Mouse (Mus musculus) embryonic facial prominence, embryonic 13.5 days (tissue): ENCODE data around the gene Hoxb1. TPM values are rescaled to one million over a fixed set of nuclear protein-coding genes. Genes with fewer than 3 reads are reported as not detected.
A peak's percentile ranks its signal among the peaks of the same experiment; 100 is the strongest.

Source experiments
- ATAC-seq: fragments of 200-750 bp; cut with Nextera tagmentation; 2 replicates; pipeline ENCODE4 v1.8.0; 2017; ENCODE audit warnings: low read depth; ENCODE audit not compliant: insufficient number of reproducible peaks, insufficient read depth, low FRiP score, low TSS enrichment
- H3K27ac ChIP-seq: fragments of 300-500 bp; sonication (generic); 2 replicates; pipeline ENCODE4 v1.5.1; 2015; ENCODE audit warnings: moderate library complexity, mild to moderate bottlenecking, inconsistent platforms
- H3K27me3 ChIP-seq: fragments of 300-500 bp; sonication (generic); 2 replicates; pipeline ENCODE4 v1.6.1; 2015; ENCODE audit warnings: mild to moderate bottlenecking, inconsistent platforms
- H3K36me3 ChIP-seq: fragments of 300-500 bp; sonication (generic); 2 replicates; pipeline ENCODE4 v1.6.1; 2015; ENCODE audit warnings: mild to moderate bottlenecking, inconsistent platforms
- H3K4me1 ChIP-seq: fragments of 300-500 bp; sonication (generic); 2 replicates; pipeline ENCODE4 v1.6.1; 2015; ENCODE audit warnings: inconsistent platforms
- H3K4me2 ChIP-seq: fragments of 300-500 bp; sonication (generic); 2 replicates; pipeline ENCODE4 v1.6.1; 2015; ENCODE audit warnings: moderate library complexity, mild to moderate bottlenecking, inconsistent platforms
- H3K4me3 ChIP-seq: fragments of 300-500 bp; sonication (generic); 2 replicates; pipeline ENCODE4 v1.5.1; 2015; ENCODE audit warnings: mild to moderate bottlenecking, inconsistent platforms
- H3K9ac ChIP-seq: fragments of 300-500 bp; sonication (generic); 2 replicates; pipeline ENCODE4 v1.6.1; 2015; ENCODE audit warnings: mild to moderate bottlenecking, inconsistent platforms
- H3K9me3 ChIP-seq: fragments of 300-500 bp; sonication (generic); 2 replicates; pipeline ENCODE4 v1.6.1; 2016; ENCODE audit warnings: inconsistent platforms
- WGBS: fragments of 180-500 bp; shearing (Covaris S2); methylation state at CpG from one replicate; pipeline ENCODE4 v1.1.7; 2015; ENCODE audit warnings: mixed read lengths; 5-methylcytosine and 5-hydroxymethylcytosine counted together
- polyA plus RNA-seq: library from polyadenylated mRNA; unstranded; fragments of >200 nt; fragmentation: Nextera tagmentation; extraction: Ambion mirVana; gene quantifications from 2 replicates; pipeline ENCODE4 v1.2.1, GENCODE M21; 2015

Gene Hoxb1
- polyA plus RNA-seq, 1 experiment from 2014 or later: not detected

GRCm38 (mm10) chr11:96372519-96372918, 7.0 kb downstream of the Hoxb1 start:
- no peak for ATAC-seq
- Histone ChIP-seq H3K4me1 (no peaks in the 10 kb centered on the region), H3K9ac (no peak overlapping the region), H3K4me2 (no peak overlapping the region), H3K27me3 (peaks cover 98% of the 10 kb centered on the region), H3K4me3 (no peak overlapping the region), H3K9me3 (no peaks in the 10 kb centered on the region), H3K27ac (no peak overlapping the region), H3K36me3 (no peaks in the 10 kb centered on the region)
- 1% methylated on average over 3 of the region's 3 CpGs for WGBS

DNA sequence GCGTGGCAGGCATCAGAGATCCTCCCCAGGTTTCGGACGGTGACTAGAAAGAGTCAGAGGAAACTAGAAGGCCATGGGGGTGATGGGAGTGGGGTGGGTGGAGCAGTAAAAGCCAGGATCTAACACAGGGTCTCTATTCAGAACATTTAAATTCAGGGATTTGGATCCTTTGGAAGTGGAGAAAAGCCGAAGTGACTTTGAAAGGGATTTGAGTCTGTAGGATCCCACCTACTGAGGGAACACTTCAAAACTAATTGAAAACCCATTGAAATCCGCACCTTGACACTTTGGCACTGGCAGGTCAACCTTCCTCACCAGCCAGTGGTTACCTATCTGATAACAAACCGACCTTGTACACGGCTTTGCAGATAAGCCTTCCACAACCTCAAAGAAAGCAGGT, 9.3 kb downstream of the Hoxb1 start:
- 5% methylated on average over 7 of the region's 7 CpGs for WGBS
- Histone ChIP-seq H3K4me1 (no peaks in the 10 kb centered on the region), H3K27ac (no peak overlapping the region), H3K36me3 (no peaks in the 10 kb centered on the region), H3K27me3 (peaks cover 89% of the 10 kb centered on the region), H3K4me3 (no peak overlapping the region), H3K9ac (no peak overlapping the region), H3K9me3 (no peaks in the 10 kb centered on the region), H3K4me2 (no peak overlapping the region)
- no peak for ATAC-seq

DNA sequence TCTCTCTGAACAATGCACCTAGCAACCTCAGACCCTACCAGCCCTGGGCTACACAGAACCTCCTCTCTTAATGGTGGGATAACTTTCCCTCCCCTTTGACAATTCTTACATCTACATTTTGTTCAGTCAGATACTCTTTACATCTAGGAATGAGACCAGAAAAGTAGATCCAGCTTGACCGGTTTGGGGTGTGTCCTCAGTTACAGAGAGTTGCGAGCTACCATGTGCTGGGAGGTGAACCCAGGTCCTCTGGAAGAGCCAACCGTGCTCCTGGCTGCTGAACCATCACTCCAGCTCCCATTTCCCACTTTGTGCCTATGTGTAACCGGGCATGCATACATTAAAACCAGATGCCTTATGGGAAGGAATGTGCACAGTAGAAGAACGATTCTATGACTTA, 17.8 kb downstream of the Hoxb1 start:
- WGBS: 35% methylated on average over 5 of the region's 5 CpGs
- ATAC-seq: no peak
- no peak overlapping the region for H3K9ac ChIP-seq
- H3K9me3 ChIP-seq: no peaks in the 10 kb centered on the region
- H3K27me3 ChIP-seq: peaks cover 51% of the 10 kb centered on the region
- H3K36me3 ChIP-seq: no peaks in the 10 kb centered on the region
- H3K4me3 ChIP-seq: no peak overlapping the region
- H3K4me2 ChIP-seq: no peak overlapping the region
- peaks cover 7% of the 10 kb centered on the region; the same call in 1 of the 2 replicates for H3K4me1 ChIP-seq
- no peak overlapping the region for H3K27ac ChIP-seq

- H3K9ac ChIP-seq: no peak overlapping the region
- peaks cover 7% of the 10 kb centered on the region; the same call in 1 of the 2 replicates for H3K4me1 ChIP-seq
- no peak overlapping the region for H3K4me3 ChIP-seq
- H3K36me3 ChIP-seq: no peaks in the 10 kb centered on the region
- H3K27me3 ChIP-seq: peaks cover 13% of the 10 kb centered on the region
- no peak for ATAC-seq
- H3K4me2 ChIP-seq: no peak overlapping the region
- H3K9me3 ChIP-seq: no peaks in the 10 kb centered on the region
- H3K27ac ChIP-seq: no peak overlapping the region
- WGBS: 87% methylated on average over 2 of the region's 2 CpGs
Measured at GRCm38 (mm10) chr11:96387635-96388034, 22.1 kb downstream of the Hoxb1 start.

GRCm38 (mm10) chr11:96396772-96397626, 31.4 kb downstream of the Hoxb1 start:
- peaks cover 30% of the 10 kb centered on the region for H3K27me3 ChIP-seq
- H3K4me2 ChIP-seq: no peak overlapping the region
- H3K4me3 ChIP-seq: no peak overlapping the region
- H3K4me1 ChIP-seq: peaks cover 12% of the 10 kb centered on the region
- no peak overlapping the region for H3K9ac ChIP-seq
- ATAC-seq: no peak
- no peaks in the 10 kb centered on the region for H3K36me3 ChIP-seq
- 11% methylated on average over 15 of the region's 15 CpGs for WGBS
- H3K27ac ChIP-seq: no peak overlapping the region
- no peaks in the 10 kb centered on the region for H3K9me3 ChIP-seq

- Histone ChIP-seq H3K36me3 (no peaks in the 10 kb centered on the region), H3K27ac (no peak overlapping the region), H3K9ac (no peak overlapping the region), H3K9me3 (no peaks in the 10 kb centered on the region), H3K27me3 (peaks cover 30% of the 10 kb centered on the region), H3K4me1 (peaks cover 12% of the 10 kb centered on the region), H3K4me3 (no peak overlapping the region), H3K4me2 (no peak overlapping the region)
- WGBS: 22% methylated on average over 7 of the region's 7 CpGs
- no peak for ATAC-seq
Measured at GRCm38 (mm10) chr11:96397806-96398335, 32.3 kb downstream of the Hoxb1 start.

DNA sequence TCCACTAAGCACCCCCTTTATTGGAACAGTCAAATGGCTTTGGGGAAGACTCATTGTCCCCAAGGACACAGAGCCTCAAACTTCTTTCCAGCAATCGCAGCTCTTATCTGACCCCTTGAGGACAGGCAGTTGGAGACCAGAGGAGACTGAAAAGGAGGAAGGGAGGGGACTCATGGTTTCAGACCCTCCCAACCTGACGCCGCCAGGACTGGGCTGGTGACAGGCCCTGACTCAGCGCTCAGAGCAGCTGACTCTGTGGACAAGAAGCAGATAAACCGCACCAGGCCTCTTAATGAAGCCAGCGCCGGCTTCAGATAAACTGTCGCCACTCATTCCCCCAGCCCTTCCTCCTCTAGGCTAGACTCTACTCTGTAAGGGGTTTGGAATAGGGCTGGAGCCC, 34.4 kb downstream of the Hoxb1 start:
- Histone ChIP-seq H3K4me3 (no peak overlapping the region), H3K9me3 (no peaks in the 10 kb centered on the region), H3K27ac (no peak overlapping the region), H3K4me2 (no peak overlapping the region), H3K4me1 (peaks cover 26% of the 10 kb centered on the region), H3K9ac (no peak overlapping the region), H3K27me3 (peaks cover 38% of the 10 kb centered on the region), H3K36me3 (no peaks in the 10 kb centered on the region)
- no peak for ATAC-seq
- WGBS: 17% methylated on average over 8 of the region's 8 CpGs

GRCm38 (mm10) chr11:96404016-96404604, 38.6 kb downstream of the Hoxb1 start:
- no peak overlapping the region for H3K4me3 ChIP-seq
- no peaks in the 10 kb centered on the region for H3K9me3 ChIP-seq
- H3K36me3 ChIP-seq: no peaks in the 10 kb centered on the region
- WGBS: 43% methylated on average over 10 of the region's 10 CpGs
- peaks cover 55% of the 10 kb centered on the region for H3K27me3 ChIP-seq
- 0 out of 2 replicates have a peak overlapping the region, but pooled peaks have one; percentile 17 for H3K9ac ChIP-seq
- peaks cover 35% of the 10 kb centered on the region for H3K4me1 ChIP-seq
- H3K4me2 ChIP-seq: no peak overlapping the region
- no peak for ATAC-seq
- peak overlapping the region; percentile 60; the same call in 1 of the 2 replicates for H3K27ac ChIP-seq

DNA sequence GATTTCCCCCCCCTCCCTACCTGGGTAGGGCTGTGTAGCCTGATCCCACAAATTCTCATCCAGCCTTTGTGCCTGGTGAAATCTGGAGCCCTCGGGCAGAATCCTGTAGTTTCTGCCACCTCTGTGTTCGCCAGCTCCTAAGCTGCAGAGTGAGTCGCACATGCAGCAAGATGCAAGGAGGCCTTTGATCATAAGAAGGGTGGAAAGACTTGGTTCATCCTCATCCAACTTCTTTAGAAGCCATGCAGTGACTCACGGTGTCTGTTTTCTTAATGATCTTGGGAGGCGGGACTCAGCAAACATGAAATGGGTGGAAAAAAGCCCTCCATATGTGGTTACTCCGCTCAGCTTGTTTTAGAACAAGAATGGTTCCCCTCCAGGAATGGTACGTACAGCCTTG, 39.3 kb downstream of the Hoxb1 start:
- Histone ChIP-seq H3K4me2 (no peak overlapping the region), H3K9ac (no peak overlapping the region), H3K27ac (no peak overlapping the region), H3K4me3 (no peak overlapping the region), H3K36me3 (no peaks in the 10 kb centered on the region), H3K27me3 (peaks cover 53% of the 10 kb centered on the region), H3K9me3 (no peaks in the 10 kb centered on the region), H3K4me1 (peaks cover 35% of the 10 kb centered on the region)
- WGBS: 47% methylated on average over 7 of the region's 7 CpGs
- no peak for ATAC-seq

DNA sequence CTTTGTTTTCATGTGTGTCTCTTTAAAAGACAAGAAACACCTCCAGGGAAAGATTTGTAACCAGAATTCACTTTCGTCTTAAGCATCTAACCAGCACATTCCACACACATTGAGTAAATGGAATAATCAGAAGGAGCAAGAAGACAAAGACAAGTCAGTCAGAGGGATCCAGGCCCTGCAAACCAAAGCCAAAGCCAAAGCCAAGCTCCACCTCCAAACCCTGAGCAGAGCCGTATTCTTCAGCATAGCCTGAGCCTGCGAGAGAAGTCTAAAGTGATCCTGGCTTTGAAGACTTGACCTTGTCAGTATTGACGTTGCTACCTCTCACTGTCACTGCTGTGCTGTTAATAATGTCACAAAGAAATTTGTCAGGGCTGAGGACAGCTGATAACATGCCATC, 40.0 kb downstream of the Hoxb1 start:
- no peak overlapping the region for H3K27ac ChIP-seq
- peaks cover 32% of the 10 kb centered on the region for H3K4me1 ChIP-seq
- WGBS: 66% methylated on average over 4 of the region's 4 CpGs
- no peak overlapping the region for H3K4me2 ChIP-seq
- H3K9ac ChIP-seq: no peak overlapping the region
- ATAC-seq: no peak
- H3K4me3 ChIP-seq: no peak overlapping the region
- H3K36me3 ChIP-seq: no peaks in the 10 kb centered on the region
- H3K9me3 ChIP-seq: no peaks in the 10 kb centered on the region
- H3K27me3 ChIP-seq: peaks cover 60% of the 10 kb centered on the region

- Histone ChIP-seq H3K4me3 (peak overlapping the region; percentile 27), H3K27ac (no peak overlapping the region), H3K4me1 (peaks cover 32% of the 10 kb centered on the region), H3K9me3 (0 out of 2 replicates have a peak, but pooled peaks cover 3% of the 10 kb centered on the region), H3K27me3 (peaks cover 57% of the 10 kb centered on the region), H3K36me3 (no peaks in the 10 kb centered on the region), H3K9ac (peak overlapping the region; percentile 51; the same call in 1 of the 2 replicates), H3K4me2 (peak overlapping the region; percentile 55)
- no peak for ATAC-seq
- WGBS: 9% methylated on average over 36 of the region's 36 CpGs
Measured at GRCm38 (mm10) chr11:96407191-96408072, 41.9 kb downstream of the Hoxb1 start.
